Comparison of ENCODE assay signal across 8 mouse cellular contexts in genomic region chr1:63181019-63181418, GRCm38 (mm10). TPM values are rescaled to one million over a fixed set of nuclear protein-coding genes. Genes with fewer than 3 reads are reported as not detected.
DNase-seq lines count a peak whose midpoint lies in the region; ATAC-seq and TF ChIP-seq lines count a peak whose summit lies in the region.

No protein-coding gene starts in this region.

- no peak overlapping the region for H3K4me3 ChIP-seq in heart, embryonic 12.5 days
- no peak overlapping the region for H3K4me3 ChIP-seq in kidney, postnatal 0 days (replicated peaks; ENCODE audit: low read depth, low read length)
- no peak overlapping the region for H3K4me3 ChIP-seq in liver, adult 2 months (ENCODE audit: insufficient read depth, low read depth, low read length)

- 5% methylated on average over 3 of the region's 3 CpGs for WGBS in heart, embryonic 12.5 days
- 5% methylated on average over 3 of the region's 3 CpGs for WGBS in kidney, postnatal 0 days
- 12% methylated on average over 3 of the region's 3 CpGs for WGBS in liver, adult 2 months

- H3K4me1 ChIP-seq in heart, embryonic 12.5 days (replicated peaks) = peaks cover 10% of the 10 kb centered on the region
- H3K4me1 ChIP-seq in kidney, postnatal 0 days (replicated peaks; ENCODE audit: insufficient read depth, low read length) = peaks cover 5% of the 10 kb centered on the region; the same call in 1 of the 2 replicates
- peaks cover 5% of the 10 kb centered on the region; the same call in 1 of the 2 replicates for H3K4me1 ChIP-seq in liver, adult 2 months (ENCODE audit: control insufficient read depth, insufficient read depth, low read length)

- ATAC-seq in erythroid progenitor cell, adult 5-6 weeks (replicated peaks; ENCODE audit: low FRiP score, poor library complexity, severe bottlenecking) = peak; percentile 78
- peak; percentile 63 for ATAC-seq in heart, embryonic 12.5 days (ENCODE audit: insufficient number of reproducible peaks, low FRiP score)
- peak; percentile 54 for ATAC-seq in kidney, postnatal 0 days (replicated peaks; ENCODE audit: low FRiP score, low read depth)

- peaks cover 7% of the 10 kb centered on the region; the same call in 1 of the 2 replicates for H3K79me2 ChIP-seq in liver, adult 2 months (ENCODE audit: control insufficient read depth, insufficient read depth, low read length)

- no peaks in the 10 kb centered on the region for H3K27me3 ChIP-seq in heart, embryonic 12.5 days (replicated peaks)
- H3K27me3 ChIP-seq in kidney, postnatal 0 days (ENCODE audit: insufficient read depth, low read length) = no peaks in the 10 kb centered on the region
- H3K27me3 ChIP-seq in liver, adult 2 months (ENCODE audit: control insufficient read depth, insufficient read depth, low read length) = no peaks in the 10 kb centered on the region
- no peaks in the 10 kb centered on the region for H3K27me3 ChIP-seq in splenic B cell, adult 2 months (ENCODE audit: control insufficient read depth, insufficient read depth, low read length, poor library complexity, severe bottlenecking)

- peaks cover 27% of the 10 kb centered on the region for H3K36me3 ChIP-seq in heart, embryonic 12.5 days
- H3K36me3 ChIP-seq in kidney, postnatal 0 days (ENCODE audit: insufficient read depth, low read length) = peaks cover 13% of the 10 kb centered on the region; the same call in 1 of the 2 replicates
- H3K36me3 ChIP-seq in liver, adult 2 months (ENCODE audit: control insufficient read depth, insufficient read depth, low read length) = peaks cover 14% of the 10 kb centered on the region
- peaks cover 5% of the 10 kb centered on the region; the same call in 1 of the 2 replicates for H3K36me3 ChIP-seq in splenic B cell, adult 2 months (ENCODE audit: control insufficient read depth, insufficient read depth, low read length, poor library complexity, severe bottlenecking)

- peak; percentile 95 for DNase-seq in CD4-positive helper T cell, adult 2 months (ENCODE audit: low read depth, low spot score)
- peak; percentile 98 for DNase-seq in brain, embryonic 14.5 days (ENCODE audit: low read depth)
- DNase-seq in kidney, postnatal 0 days (ENCODE audit: low spot score) = peak; percentile 99
- DNase-seq in liver, adult 2 months (ENCODE audit: extremely low read depth, low read depth, low spot score) = peak; percentile 85
- DNase-seq in naive thymus-derived CD4-positive, alpha-beta T cell, adult 2 months (ENCODE audit: low read depth) = peak; percentile 98
- peak; percentile 98 for DNase-seq in splenic B cell, adult 2 months (ENCODE audit: low read depth, low spot score)

- no peak overlapping the region for H3K4me2 ChIP-seq in heart, embryonic 12.5 days
- no peak overlapping the region for H3K4me2 ChIP-seq in kidney, postnatal 0 days (ENCODE audit: low read length)

- H3K9me3 ChIP-seq in heart, embryonic 12.5 days (replicated peaks) = no peaks in the 10 kb centered on the region
- no peaks in the 10 kb centered on the region for H3K9me3 ChIP-seq in kidney, postnatal 0 days (replicated peaks; ENCODE audit: low read length)

- H3K27ac ChIP-seq in heart, embryonic 12.5 days (ENCODE audit: poor library complexity, severe bottlenecking) = no peak overlapping the region
- no peak overlapping the region for H3K27ac ChIP-seq in kidney, postnatal 0 days
- no peak overlapping the region for H3K27ac ChIP-seq in liver, adult 2 months (replicated peaks; ENCODE audit: insufficient read depth, low read depth, low read length)

- H3K9ac ChIP-seq in heart, embryonic 12.5 days = no peak overlapping the region
- no peak overlapping the region for H3K9ac ChIP-seq in kidney, postnatal 0 days (ENCODE audit: low read depth, low read length)
- no peak overlapping the region for H3K9ac ChIP-seq in liver, adult 2 months (ENCODE audit: low read depth, low read length)

- TF ChIP-seq POLR2A in brain, embryonic 14.5 days (IDR thresholded peaks at IDR 0.05; ENCODE audit: borderline replicate concordance, extremely low read depth, insufficient read depth, insufficient read length, poor library complexity, severe bottlenecking) = no peak
- TF ChIP-seq POLR2A in liver, adult 2 months (IDR thresholded peaks at IDR 0.05; ENCODE audit: extremely low read depth, insufficient read depth, low read length) = no peak

- peak; percentile 97 for TF ChIP-seq CTCF in brain, embryonic 14.5 days (IDR thresholded peaks at IDR 0.05; ENCODE audit: borderline replicate concordance, extremely low read depth, insufficient read depth, insufficient read length)
- TF ChIP-seq CTCF in kidney, postnatal 0 days (IDR thresholded peaks at IDR 0.05; ENCODE audit: low read depth) = peak; percentile 99
- TF ChIP-seq CTCF in liver, adult 2 months (IDR thresholded peaks at IDR 0.05; ENCODE audit: low read depth, low read length) = peak; percentile 90

RNA-seq across cellular contexts. Expression of gene Ndufs1, which starts 4.4 kb away (rescaled TPM):
- polyA plus RNA-seq in brain, embryonic 14.5 days (2012; rRNA removed) = 87.9 and 93.3 TPM in 2 replicates
- 54.9 and 80.0 TPM in 2 replicates for total RNA-seq in erythroid progenitor cell, adult 5-6 weeks (2015; ENCODE audit: low replicate concordance)
- 76.9 and 90.8 TPM in 2 replicates for total RNA-seq in erythroid progenitor cell, adult 5-6 weeks (2017; ENCODE audit: low replicate concordance)
- 327 and 338 TPM in 2 replicates for polyA plus RNA-seq in heart, embryonic 12.5 days (2016; fragmentation: Nextera tagmentation; extraction: Ambion mirVana)
- 178 and 181 TPM in 2 replicates for polyA plus RNA-seq in kidney, postnatal 0 days (2015; fragmentation: Nextera tagmentation; extraction: Ambion mirVana)
- 141 and 182 TPM in 2 replicates for total RNA-seq in liver, adult 2 months (2014; rRNA removed)
- polyA plus RNA-seq in liver, adult 2 months (2012; rRNA removed) = 47.5 and 51.6 TPM in 2 replicates

RNA-seq across cellular contexts. Expression of gene Eef1b2, which starts 4.4 kb away (rescaled TPM):
- 438 and 493 TPM in 2 replicates for polyA plus RNA-seq in brain, embryonic 14.5 days (2012; rRNA removed)
- total RNA-seq in erythroid progenitor cell, adult 5-6 weeks (2015; ENCODE audit: low replicate concordance) = 300 and 336 TPM in 2 replicates
- total RNA-seq in erythroid progenitor cell, adult 5-6 weeks (2017; ENCODE audit: low replicate concordance) = 425 and 688 TPM in 2 replicates
- 291 and 297 TPM in 2 replicates for polyA plus RNA-seq in heart, embryonic 12.5 days (2016; fragmentation: Nextera tagmentation; extraction: Ambion mirVana)
- polyA plus RNA-seq in kidney, postnatal 0 days (2015; fragmentation: Nextera tagmentation; extraction: Ambion mirVana) = 545 and 580 TPM in 2 replicates
- 222 and 232 TPM in 2 replicates for total RNA-seq in liver, adult 2 months (2014; rRNA removed)
- polyA plus RNA-seq in liver, adult 2 months (2012; rRNA removed) = 174 and 202 TPM in 2 replicates

RNA-seq across cellular contexts. Expression of gene Gpr1, which starts 33.3 kb away (rescaled TPM):
- polyA plus RNA-seq in brain, embryonic 14.5 days (2012; rRNA removed) = 0.26 and 0.45 TPM in 2 replicates
- total RNA-seq in erythroid progenitor cell, adult 5-6 weeks (2015; ENCODE audit: low replicate concordance) = not detected in 2 replicates
- not detected in 2 replicates for total RNA-seq in erythroid progenitor cell, adult 5-6 weeks (2017; ENCODE audit: low replicate concordance)
- 0.11 TPM in 1 of 2 replicates, not detected in the other for polyA plus RNA-seq in heart, embryonic 12.5 days (2016; fragmentation: Nextera tagmentation; extraction: Ambion mirVana)
- 0.15 and 0.17 TPM in 2 replicates for polyA plus RNA-seq in kidney, postnatal 0 days (2015; fragmentation: Nextera tagmentation; extraction: Ambion mirVana)
- not detected in 2 replicates for total RNA-seq in liver, adult 2 months (2014; rRNA removed)
- not detected in 2 replicates for polyA plus RNA-seq in liver, adult 2 months (2012; rRNA removed)
